Mouse (Mus musculus) ES-Bruce4 (cell line): ENCODE results near the gene Slc39a11. TPM values are rescaled to one million over a fixed set of nuclear protein-coding genes. Genes with fewer than 3 reads are reported as not detected.

Experiments used
- H3K27ac ChIP-seq: 2 replicates; pipeline ENCODE4 v1.5.1; 2012; ENCODE audit warnings: low read length, inconsistent platforms; ENCODE audit not compliant: insufficient read depth
- H3K27me3 ChIP-seq: 2 replicates; pipeline ENCODE4 v1.6.1; 2012; ENCODE audit warnings: mild to moderate bottlenecking, low read length, inconsistent platforms; ENCODE audit not compliant: control insufficient read depth, poor library complexity, insufficient read depth, severe bottlenecking
- H3K36me3 ChIP-seq: 2 replicates; pipeline ENCODE4 v1.6.1; 2012; ENCODE audit warnings: inconsistent platforms, mild to moderate bottlenecking, low read length, moderate library complexity; ENCODE audit not compliant: control insufficient read depth, poor library complexity, insufficient read depth, severe bottlenecking
- H3K4me1 ChIP-seq: one replicate; pipeline ENCODE4 v1.8.1; 2011; ENCODE audit warnings: low read length; ENCODE audit not compliant: control insufficient read depth, insufficient read depth
- H3K4me3 ChIP-seq: 2 replicates; pipeline ENCODE4 v1.5.1; 2011; ENCODE audit warnings: low read depth, mild to moderate bottlenecking, low read length
- H3K9ac ChIP-seq: 2 replicates; pipeline ENCODE4 v1.6.1; 2012; ENCODE audit warnings: low read depth, mild to moderate bottlenecking, inconsistent platforms; ENCODE audit not compliant: poor library complexity, severe bottlenecking
- H3K9me3 ChIP-seq: replicated peaks from 2 replicates; pipeline ENCODE4 v1.6.1; 2012; ENCODE audit warnings: mild to moderate bottlenecking, low read length, inconsistent platforms; ENCODE audit not compliant: control insufficient read depth, poor library complexity, insufficient read depth, severe bottlenecking
- CTCF ChIP-seq: IDR thresholded peaks from one replicate; pipeline ENCODE4 v1.8.1; 2011; ENCODE audit warnings: low read depth, low read length
- EP300 ChIP-seq: IDR thresholded peaks from 2 replicates; pipeline ENCODE4 v1.6.1; 2011; ENCODE audit warnings: low read depth, low read length; ENCODE audit not compliant: insufficient read depth
- POLR2A ChIP-seq: IDR thresholded peaks from one replicate; pipeline ENCODE4 v1.8.1; 2011; ENCODE audit warnings: low read length; ENCODE audit not compliant: insufficient read depth
- polyA plus RNA-seq: library from polyadenylated mRNA; stranded (reverse); fragments of >200 nt; gene quantifications from 2 replicates; pipeline ENCODE4 v1.2.4, GENCODE M21; 2011; ENCODE audit warnings: low read depth; ENCODE audit not compliant: missing spikeins, insufficient read depth, insufficient read length

Slc39a11 gene
- polyA plus RNA-seq, 1 experiment: 7.4 TPM

GRCm38 (mm10) chr11:113284951-113285741 is 364.7 kb downstream of the Slc39a11 start:
- no peak overlapping the region for H3K27ac ChIP-seq
- no peaks in the 10 kb centered on the region for H3K27me3 ChIP-seq
- TF ChIP-seq CTCF (no peak), EP300 (no peak), POLR2A (no peak)
- no peak overlapping the region for H3K9ac ChIP-seq
- H3K4me1 ChIP-seq: no peaks in the 10 kb centered on the region
- no peaks in the 10 kb centered on the region for H3K36me3 ChIP-seq
- H3K9me3 ChIP-seq: no peaks in the 10 kb centered on the region
- peak overlapping the region; percentile 33 for H3K4me3 ChIP-seq

- H3K4me3 ChIP-seq: no peak overlapping the region
- no peaks in the 10 kb centered on the region for H3K4me1 ChIP-seq
- H3K36me3 ChIP-seq: no peaks in the 10 kb centered on the region
- H3K27ac ChIP-seq: no peak overlapping the region
- no peaks in the 10 kb centered on the region for H3K9me3 ChIP-seq
- TF ChIP-seq EP300 (no peak), CTCF (no peak), POLR2A (no peak)
- no peaks in the 10 kb centered on the region for H3K27me3 ChIP-seq
- H3K9ac ChIP-seq: no peak overlapping the region
These were observed 366.5 kb downstream of the Slc39a11 start for GRCm38 (mm10) chr11:113283376-113283811.

- H3K9ac ChIP-seq: no peak overlapping the region
- H3K27ac ChIP-seq: no peak overlapping the region
- TF ChIP-seq CTCF (no peak), EP300 (no peak), POLR2A (no peak)
- H3K36me3 ChIP-seq: no peaks in the 10 kb centered on the region
- no peaks in the 10 kb centered on the region for H3K9me3 ChIP-seq
- no peaks in the 10 kb centered on the region for H3K27me3 ChIP-seq
- H3K4me3 ChIP-seq: no peak overlapping the region
- no peaks in the 10 kb centered on the region for H3K4me1 ChIP-seq
These were observed 371.6 kb downstream of the Slc39a11 start for GRCm38 (mm10) chr11:113278238-113278637.

- Histone ChIP-seq H3K9ac (no peak overlapping the region), H3K27me3 (no peaks in the 10 kb centered on the region), H3K36me3 (no peaks in the 10 kb centered on the region), H3K4me3 (no peak overlapping the region), H3K27ac (no peak overlapping the region), H3K9me3 (no peaks in the 10 kb centered on the region), H3K4me1 (no peaks in the 10 kb centered on the region)
- TF ChIP-seq CTCF: no peak
- no peak for TF ChIP-seq EP300
- TF ChIP-seq POLR2A: no peak
These were observed 372.8 kb downstream of the Slc39a11 start for GRCm38 (mm10) chr11:113277034-113277612.

GRCm38 (mm10) chr11:113276518-113276917 is 373.4 kb downstream of the Slc39a11 start:
- TF ChIP-seq CTCF (no peak), POLR2A (no peak), EP300 (no peak)
- no peak overlapping the region for H3K9ac ChIP-seq
- H3K4me3 ChIP-seq: no peak overlapping the region
- no peaks in the 10 kb centered on the region for H3K27me3 ChIP-seq
- H3K4me1 ChIP-seq: no peaks in the 10 kb centered on the region
- H3K36me3 ChIP-seq: no peaks in the 10 kb centered on the region
- H3K9me3 ChIP-seq: no peaks in the 10 kb centered on the region
- H3K27ac ChIP-seq: no peak overlapping the region

- H3K9ac ChIP-seq: no peak overlapping the region
- no peak overlapping the region for H3K27ac ChIP-seq
- no peaks in the 10 kb centered on the region for H3K27me3 ChIP-seq
- H3K4me3 ChIP-seq: no peak overlapping the region
- no peaks in the 10 kb centered on the region for H3K4me1 ChIP-seq
- no peaks in the 10 kb centered on the region for H3K9me3 ChIP-seq
- no peaks in the 10 kb centered on the region for H3K36me3 ChIP-seq
- TF ChIP-seq CTCF (no peak), EP300 (no peak), POLR2A (no peak)
These were observed 375.8 kb downstream of the Slc39a11 start for GRCm38 (mm10) chr11:113274037-113274436.
